Mouse (Mus musculus): Measurements from ENCODE around the gene Trim17.
A peak's percentile ranks its signal among the peaks of the same experiment; 100 is the strongest.

The Trim17 gene

DNA sequence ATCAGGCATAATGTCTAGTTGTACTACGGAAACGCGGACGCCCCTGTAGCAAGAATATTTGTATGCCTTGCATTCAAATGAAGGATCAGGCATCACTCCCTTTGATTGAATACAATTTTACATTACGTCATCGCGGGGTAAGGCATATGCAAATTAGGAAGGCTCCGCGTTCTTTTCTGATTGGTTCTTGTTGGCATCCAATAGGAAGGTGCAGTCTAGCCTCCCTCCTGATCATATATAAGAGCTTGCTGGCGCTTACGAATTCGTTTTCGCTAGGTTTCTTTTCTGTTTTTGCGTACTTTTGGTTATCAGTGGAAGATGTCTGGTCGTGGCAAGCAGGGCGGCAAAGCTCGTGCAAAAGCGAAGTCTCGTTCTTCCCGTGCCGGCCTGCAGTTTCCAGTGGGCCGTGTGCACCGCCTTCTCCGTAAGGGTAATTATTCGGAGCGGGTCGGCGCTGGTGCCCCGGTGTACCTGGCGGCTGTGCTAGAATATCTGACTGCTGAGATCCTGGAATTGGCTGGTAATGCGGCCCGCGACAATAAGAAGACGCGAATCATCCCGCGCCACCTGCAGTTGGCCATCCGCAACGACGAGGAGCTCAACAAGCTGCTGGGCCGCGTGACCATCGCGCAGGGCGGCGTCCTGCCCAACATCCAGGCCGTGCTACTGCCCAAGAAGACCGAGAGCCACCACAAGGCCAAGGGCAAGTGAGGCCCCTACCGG lies at the start of gene Trim17, which contains the start of gene Hist3h2a:
Trim17 (plus strand) TSS at position 266 of the 723 bp plus-strand sequence.
Hist3h2a (plus strand) TSS at position 266 of the 723 bp plus-strand sequence.
- DNase-seq (ENCODE audit: low spot score) = peak; percentile 83

GRCm38 (mm10) chr11:58904838-58905237 lies 49.6 kb upstream of the Trim17 start:
- no peak for DNase-seq (ENCODE audit: low spot score)

GRCm38 (mm10) chr11:58913776-58914175 lies 40.7 kb upstream of the Trim17 start:
- no peak for DNase-seq (ENCODE audit: low spot score)

GRCm38 (mm10) chr11:58914461-58915028 lies 39.9 kb upstream of the Trim17 start:
- no peak for DNase-seq (ENCODE audit: low spot score)

DNA sequence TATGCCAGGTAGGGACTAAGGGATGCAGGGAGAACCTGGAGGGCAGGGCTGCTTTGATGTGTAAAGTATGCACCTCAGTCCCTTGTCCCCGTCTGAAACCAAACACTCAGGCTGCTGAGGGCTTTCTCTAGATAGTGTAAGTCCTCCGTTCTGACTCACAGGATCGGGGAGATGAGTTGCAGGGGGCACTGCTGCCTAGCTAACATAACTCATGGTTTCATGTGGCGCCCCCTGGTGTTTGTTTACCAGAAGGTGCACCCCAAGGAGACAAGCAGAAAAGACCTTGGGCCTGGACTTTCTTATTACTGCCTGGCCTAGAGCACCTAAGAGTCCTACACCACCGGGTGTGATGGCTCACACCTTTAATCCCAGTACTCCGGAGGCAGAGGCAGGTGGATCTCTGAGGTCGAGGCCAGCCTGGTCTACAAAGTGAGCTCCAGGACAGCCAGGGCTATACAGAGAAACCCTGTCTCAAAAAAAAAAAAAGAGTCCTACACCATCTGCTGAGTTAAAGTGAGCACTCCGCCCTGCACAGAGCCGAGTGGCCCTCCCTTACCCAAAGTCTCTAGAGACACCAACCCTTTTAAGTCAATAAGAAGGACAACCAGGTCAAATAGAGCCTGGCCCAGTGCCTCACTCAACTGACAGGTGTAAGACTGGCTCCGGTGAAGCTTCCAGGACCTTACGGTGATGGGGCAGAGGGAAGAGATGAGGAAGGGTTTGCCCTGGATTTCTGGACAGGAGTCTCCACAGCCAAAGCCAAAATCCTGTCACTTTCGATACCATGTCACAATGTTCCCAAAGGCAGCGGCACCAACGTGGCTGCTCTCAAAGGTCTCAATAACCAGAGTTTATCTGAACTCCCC lies 37.4 kb upstream of the Trim17 start:
- no peak for DNase-seq (ENCODE audit: low spot score)

GRCm38 (mm10) chr11:58917745-58918366 lies 36.6 kb upstream of the Trim17 start, which contains the start of gene Btnl10:
Gene Btnl10 (plus strand): TSS chr11:58917908.
- no peak for DNase-seq (ENCODE audit: low spot score)

DNA sequence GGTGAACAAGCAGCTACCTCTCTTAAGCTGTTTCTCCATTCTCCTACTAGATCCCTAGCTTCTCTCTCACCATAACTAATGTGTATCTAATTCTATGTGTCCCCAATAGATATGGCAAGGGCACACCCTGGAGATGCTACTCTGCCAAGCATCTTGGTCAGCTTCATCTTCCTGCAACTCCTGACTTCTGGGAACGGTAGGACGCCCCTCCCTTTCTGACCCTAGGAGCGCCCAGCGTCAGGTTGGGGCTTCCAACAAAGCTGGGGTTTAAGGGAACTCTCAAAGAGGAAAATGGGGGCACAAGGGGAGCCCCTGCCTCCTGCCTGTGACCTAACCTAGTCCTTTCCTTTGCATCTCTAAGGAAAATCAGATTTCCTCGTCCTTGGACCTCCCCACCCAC lies 35.7 kb upstream of the Trim17 start:
- no peak for DNase-seq (ENCODE audit: low spot score)

DNA sequence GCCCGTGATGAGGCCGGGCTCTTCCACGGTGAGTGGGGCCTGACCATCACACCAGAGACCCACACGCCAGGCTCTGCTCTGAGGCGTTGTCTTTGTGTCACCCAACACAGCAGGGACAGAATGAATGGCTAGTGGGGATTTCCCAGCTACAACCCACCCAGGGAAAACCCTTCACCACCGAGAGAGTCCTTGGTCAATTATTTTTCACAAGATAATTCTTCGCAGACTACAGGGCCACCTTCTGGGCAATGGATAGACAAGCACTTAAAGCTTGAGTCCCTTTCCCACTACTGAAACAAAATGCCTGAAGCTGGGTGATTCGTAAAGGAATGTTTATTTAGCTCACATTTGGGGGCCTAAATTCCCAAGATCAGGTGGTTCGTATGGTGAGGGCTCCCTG lies 32.1 kb upstream of the Trim17 start:
- DNase-seq (ENCODE audit: low spot score) = no peak

- no peak for DNase-seq (ENCODE audit: low spot score)
Measured at GRCm38 (mm10) chr11:58926651-58927050, 27.8 kb upstream of the Trim17 start.

GRCm38 (mm10) chr11:58927053-58927452 lies 27.4 kb upstream of the Trim17 start:
- no peak for DNase-seq (ENCODE audit: low spot score)

DNA sequence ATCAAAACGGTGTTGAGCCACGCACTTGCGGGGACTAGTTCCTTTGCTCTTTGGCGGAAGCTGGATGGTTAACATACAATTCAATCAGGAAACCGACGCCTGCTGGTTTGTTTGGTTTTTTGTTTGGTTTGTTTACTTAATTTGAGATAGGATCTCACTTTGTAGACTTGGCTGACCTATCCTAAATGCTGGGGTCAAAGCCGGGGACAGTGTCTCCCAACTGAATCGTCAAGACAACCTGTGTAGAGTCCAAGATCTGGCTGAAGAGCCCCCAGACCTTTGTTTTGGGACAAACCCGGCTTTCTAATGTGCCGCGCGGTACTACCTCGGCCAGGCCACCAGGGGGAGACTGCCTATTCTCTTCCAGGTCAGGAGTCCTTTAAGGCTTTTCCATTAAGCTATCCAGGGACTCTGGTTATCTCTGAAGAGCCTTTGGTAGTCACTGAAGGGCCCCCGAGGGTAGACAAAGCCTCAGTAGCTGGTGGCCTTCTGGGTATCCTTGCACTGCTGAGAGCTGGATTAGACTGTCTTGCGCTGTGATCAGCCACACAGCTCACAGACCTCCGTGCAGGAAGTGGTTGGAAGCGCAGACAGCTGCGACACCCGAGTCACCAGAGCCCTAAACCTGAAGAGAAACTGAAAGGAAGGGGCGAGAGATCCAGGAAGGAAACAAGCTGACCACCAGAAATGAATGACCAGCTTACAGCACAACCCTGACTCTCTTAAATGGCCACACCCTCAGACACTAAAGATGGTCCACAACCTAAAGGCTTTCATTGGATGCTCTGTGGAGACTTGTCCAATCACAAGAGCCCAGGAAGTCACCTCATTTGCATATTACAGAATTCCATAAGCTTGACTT lies 26.5 kb upstream of the Trim17 start:
- no peak for DNase-seq (ENCODE audit: low spot score)

- no peak for DNase-seq (ENCODE audit: low spot score)
Measured at GRCm38 (mm10) chr11:58929055-58929454, 25.4 kb upstream of the Trim17 start.

- no peak for DNase-seq (ENCODE audit: low spot score)
Measured at GRCm38 (mm10) chr11:58929641-58930040, 24.8 kb upstream of the Trim17 start.

GRCm38 (mm10) chr11:58930254-58930653 lies 24.2 kb upstream of the Trim17 start:
- no peak for DNase-seq (ENCODE audit: low spot score)

GRCm38 (mm10) chr11:58931576-58931975 lies 22.9 kb upstream of the Trim17 start:
- DNase-seq (ENCODE audit: low spot score) = no peak

- no peak for DNase-seq (ENCODE audit: low spot score)
Measured at GRCm38 (mm10) chr11:58937909-58938308, 16.6 kb upstream of the Trim17 start.

- DNase-seq (ENCODE audit: low spot score) = peak; percentile 84
Measured at GRCm38 (mm10) chr11:58938322-58939087, 16.0 kb upstream of the Trim17 start, which contains the start of gene Rnf187. Gene Rnf187 (minus strand): TSS chr11:58938916.

DNA sequence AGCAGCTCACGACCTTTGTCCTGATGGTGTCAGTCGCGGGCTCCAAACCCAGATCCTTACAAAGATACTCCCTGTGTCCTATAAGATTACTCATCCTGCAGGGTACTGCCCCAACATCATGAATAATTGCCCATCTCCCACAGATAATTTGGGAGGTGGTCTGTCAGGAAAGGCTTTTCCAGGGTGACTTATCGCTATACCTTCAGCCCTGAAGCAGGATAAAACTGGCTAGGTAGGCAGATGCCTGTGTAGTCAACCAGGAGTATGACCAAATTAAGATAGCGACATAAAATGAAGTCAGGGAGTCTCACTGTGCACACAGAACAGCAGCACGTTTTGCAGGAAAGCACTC lies 15.4 kb upstream of the Trim17 start:
- no peak for DNase-seq (ENCODE audit: low spot score)

DNA sequence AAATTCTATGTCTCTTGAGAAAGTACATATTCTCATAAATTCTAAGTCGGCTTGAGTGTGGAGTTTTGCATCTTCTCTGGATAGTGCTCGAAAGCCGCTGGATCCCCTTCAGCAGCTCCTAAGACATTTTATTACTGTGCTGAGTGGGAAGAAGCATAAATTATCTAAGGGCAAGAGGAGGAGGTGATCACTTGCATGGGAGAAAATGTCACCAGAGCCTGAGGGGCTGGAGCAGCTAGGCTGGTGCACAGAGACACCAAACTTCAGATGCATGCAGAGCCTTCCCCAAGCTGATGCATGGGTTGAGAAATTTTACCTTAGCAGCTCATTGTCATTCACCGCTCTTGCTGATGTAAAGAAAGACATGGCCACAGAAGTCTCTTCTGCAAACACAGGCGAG lies 10.3 kb upstream of the Trim17 start:
- DNase-seq (ENCODE audit: low spot score) = no peak

DNA sequence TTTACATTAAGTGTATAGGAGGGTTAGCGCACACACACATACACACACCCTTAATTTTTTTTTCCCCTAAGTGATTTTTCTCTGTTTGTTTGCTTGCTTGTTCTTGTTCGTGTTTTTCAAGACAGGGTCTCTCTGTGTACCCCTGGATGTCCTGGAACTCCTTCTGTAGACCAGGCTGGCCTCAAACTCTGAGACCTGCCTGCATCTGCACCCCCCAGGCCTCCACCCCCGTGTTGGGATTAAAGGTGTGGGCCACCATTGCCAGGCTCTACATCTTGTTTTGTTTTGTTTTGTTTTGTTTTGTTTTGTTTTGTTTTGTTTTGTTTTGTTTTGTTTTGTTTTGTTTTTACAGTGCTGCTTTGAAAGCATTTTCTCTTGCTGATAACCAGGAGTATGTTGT lies 7.2 kb upstream of the Trim17 start:
- no peak for DNase-seq (ENCODE audit: low spot score)

All from ovary, adult 18-20 months (tissue).